Mouse (Mus musculus) fibroblast of lung, adult 2 months (primary cell): Measurements from ENCODE around the gene Dennd6a.
"Not testable (repeated sequence)": the region's sequence is repeated elsewhere in the genome, so short reads cannot be mapped to it uniquely, and the experiment has no call there.

ENCODE experiments used
- DNase-seq: peaks from one replicate; pipeline ENCODE4 v3.0.0-alpha.2; 2011; ENCODE audit warnings: low read depth

Dennd6a gene

DNA sequence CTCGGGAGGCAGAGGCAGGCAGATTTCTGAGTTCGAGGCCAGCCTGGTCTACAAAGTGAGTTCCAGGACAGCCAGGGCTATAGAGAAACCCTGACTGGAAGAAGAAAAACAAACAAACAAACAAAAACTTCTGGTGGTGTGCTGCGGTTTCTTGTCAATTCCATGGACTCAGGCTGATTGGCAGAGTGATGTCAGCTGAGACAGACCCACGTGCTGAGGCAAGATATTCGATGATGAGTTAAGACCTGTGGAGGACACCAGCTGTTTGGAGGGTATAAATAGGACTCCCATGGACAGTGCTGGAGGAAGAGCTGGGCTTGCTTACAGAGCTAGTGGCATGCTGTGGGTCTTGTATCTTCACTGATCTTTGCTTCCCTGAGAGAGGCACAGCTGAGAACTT, at the start of gene Dennd6a:
TSS of gene Dennd6a (plus strand) at position 301 of the 400 bp plus-strand sequence.
- not testable (repeated sequence) for DNase-seq

DNA sequence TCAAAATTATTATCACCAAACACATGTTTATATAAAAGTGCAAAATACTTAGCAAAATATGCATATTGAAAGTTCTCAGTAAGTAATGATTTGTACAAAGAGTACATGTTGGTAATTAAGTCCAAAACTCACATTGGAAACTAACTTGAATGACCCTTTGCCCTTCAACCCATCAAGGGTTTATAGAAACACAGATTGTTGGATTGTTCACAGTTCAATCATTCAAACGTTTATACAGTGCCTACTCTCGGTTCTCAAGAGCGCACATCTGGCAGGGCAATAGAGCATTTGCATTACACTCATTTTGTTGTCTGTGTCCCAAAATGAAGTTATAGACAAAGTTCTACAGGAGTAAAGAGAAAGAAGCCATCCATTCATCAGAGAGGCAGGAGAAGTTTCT, 47.7 kb upstream of the Dennd6a start:
- DNase-seq, result no peak

DNA sequence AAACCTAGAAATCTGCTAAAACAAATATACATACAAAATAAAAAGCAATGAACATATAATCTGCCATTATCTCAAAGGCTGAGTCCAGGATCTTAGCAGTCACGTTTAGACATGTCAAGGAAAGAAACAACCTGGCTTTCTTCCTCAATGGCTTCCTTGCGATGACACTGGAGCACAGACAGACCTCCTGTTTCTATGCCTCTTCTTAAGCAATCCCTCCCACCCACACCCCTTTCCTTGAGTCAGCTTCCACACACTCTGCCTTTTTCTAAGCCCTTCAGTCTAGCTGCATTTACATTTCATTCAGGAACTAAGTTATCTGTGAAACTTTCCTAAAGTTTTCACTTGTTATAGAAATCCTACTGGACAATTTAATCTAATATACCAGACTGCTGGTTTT, 45.4 kb upstream of the Dennd6a start:
- no peak for DNase-seq

DNA sequence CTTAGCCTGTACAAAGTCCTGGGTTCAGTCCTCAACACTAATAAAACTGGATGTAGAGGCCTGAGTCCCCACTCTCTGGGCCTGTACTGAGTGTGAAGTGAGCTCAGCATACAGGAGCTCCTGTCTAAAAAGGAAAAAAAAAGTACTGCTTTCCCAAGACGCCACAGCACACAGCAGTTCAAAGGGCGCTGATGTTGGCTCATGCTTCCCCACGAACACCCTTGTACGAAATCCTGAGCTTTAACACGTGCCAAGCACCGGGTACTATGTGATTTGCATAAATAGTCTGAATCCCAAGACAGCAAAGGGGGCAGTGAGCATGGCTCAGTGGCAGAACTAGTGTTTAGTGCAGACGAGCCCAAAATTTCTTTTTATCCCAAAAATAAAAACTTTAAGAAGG, 43.3 kb upstream of the Dennd6a start:
- DNase-seq, result no peak

GRCm38 (mm10) chr14:26531410-26532313, 42.0 kb upstream of the Dennd6a start:
- DNase-seq, result no peak

DNA sequence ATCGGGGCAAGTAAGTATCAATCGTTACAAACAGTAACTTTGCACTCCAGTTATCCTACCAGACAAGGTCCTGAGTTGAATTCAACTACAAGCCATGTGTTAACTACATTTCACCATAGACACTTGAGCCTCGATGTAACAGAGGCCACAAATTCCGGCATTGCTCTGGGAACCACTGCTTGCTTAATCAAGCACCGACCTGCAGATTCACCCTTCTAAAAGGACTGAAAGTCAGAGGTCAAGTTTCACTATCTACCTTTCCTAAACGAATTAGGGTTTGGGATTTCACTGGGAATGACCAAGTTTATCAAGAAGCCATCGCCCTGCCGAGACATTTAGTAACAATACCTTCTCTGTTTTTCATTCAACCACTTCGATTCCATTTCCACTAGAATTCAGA, 40.9 kb upstream of the Dennd6a start:
- no peak for DNase-seq

DNA sequence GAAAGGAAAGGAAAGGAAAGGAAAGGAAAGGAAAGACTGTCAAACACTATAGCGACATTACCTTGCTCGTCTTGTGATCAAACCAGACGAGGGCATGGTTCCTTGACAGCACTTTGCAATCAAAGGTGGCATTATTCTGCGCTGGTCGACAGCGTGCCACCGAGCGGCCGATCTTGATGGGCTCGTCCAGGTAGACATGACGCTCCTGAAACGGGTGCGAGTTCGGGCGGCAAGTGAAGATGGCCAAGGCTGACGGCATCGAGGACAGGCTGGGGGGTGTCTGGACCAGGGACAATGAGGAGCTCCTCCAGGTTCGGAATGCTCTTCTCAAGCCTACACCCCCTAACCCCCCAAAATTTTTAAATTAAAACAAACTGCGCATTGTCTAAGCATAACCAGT, 40.4 kb upstream of the Dennd6a start:
- DNase-seq, result no peak

DNA sequence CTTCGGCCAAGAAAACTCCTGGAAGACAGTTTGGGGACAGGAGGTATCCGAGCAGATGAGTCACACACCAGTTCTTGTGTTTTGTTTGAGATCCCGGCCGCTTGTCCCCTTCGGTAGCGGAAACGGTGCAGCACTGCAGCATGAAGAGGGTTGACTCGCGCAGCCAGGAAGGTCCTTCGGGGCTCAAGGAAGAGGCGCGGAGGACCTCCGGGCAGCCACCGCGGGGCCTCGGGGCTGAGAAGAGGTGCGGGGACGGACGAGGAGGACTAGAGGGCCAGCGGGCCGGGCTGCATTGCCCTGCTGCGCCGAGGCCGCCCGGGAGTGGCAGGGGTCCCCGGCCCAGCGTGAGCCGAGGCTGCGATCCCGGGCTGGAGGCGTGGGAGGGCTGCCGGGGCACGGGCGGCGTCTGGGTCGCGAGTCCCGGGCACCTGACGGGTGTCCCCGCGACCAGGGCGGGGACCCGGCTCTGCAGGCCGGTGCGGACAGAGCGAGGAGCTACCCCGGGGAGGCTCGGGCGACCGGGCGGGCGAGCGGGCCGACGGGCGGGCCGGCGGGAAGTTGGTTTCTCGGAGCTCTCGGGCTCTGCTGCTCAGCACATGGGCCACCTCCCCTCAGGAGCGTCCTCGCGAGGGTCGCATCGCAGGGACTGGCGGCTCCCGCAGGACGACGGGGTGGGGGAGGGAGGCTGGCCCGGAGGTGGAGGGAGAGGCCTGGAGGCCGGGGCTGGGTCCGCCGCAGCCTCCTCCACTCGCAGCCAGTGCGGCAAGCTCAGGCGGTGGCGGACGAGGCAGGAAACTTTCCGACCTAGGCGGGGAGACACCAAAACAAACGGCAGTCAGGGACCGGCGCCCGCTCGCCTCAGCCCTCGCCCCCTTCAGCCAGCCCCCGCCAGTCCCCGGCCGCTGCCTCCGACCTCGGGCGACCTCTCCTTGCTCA, 39.6 kb upstream of the Dennd6a start:
- DNase-seq, result no peak

GRCm38 (mm10) chr14:26534757-26535479, 38.7 kb upstream of the Dennd6a start, which contains the start of gene Slmap:
Gene Slmap (minus strand): TSS chr14:26534931.
- peak; percentile 97 for DNase-seq

DNA sequence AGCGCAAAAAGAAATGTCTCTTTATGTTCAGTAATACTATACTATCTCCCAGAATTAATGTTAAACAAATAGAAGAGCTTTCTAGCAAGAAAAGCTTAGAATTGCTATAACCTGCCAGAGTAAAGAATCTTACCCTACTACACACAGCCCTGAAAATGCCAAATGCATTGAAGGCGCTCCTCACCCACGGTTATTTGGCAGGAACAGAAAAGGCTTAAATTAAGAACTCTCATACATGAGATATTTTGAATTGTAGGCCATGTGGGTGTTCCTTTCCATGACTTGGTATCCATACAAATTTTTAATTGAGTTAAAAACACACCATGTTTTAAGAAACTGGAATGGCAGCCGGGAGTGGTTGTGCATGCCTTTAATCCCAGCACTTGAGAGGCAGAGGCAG, 34.4 kb upstream of the Dennd6a start:
- DNase-seq, result no peak

GRCm38 (mm10) chr14:26540577-26540976, 33.1 kb upstream of the Dennd6a start:
- no peak for DNase-seq

- DNase-seq, result no peak
These were observed 31.5 kb upstream of the Dennd6a start for GRCm38 (mm10) chr14:26542136-26542535.

DNA sequence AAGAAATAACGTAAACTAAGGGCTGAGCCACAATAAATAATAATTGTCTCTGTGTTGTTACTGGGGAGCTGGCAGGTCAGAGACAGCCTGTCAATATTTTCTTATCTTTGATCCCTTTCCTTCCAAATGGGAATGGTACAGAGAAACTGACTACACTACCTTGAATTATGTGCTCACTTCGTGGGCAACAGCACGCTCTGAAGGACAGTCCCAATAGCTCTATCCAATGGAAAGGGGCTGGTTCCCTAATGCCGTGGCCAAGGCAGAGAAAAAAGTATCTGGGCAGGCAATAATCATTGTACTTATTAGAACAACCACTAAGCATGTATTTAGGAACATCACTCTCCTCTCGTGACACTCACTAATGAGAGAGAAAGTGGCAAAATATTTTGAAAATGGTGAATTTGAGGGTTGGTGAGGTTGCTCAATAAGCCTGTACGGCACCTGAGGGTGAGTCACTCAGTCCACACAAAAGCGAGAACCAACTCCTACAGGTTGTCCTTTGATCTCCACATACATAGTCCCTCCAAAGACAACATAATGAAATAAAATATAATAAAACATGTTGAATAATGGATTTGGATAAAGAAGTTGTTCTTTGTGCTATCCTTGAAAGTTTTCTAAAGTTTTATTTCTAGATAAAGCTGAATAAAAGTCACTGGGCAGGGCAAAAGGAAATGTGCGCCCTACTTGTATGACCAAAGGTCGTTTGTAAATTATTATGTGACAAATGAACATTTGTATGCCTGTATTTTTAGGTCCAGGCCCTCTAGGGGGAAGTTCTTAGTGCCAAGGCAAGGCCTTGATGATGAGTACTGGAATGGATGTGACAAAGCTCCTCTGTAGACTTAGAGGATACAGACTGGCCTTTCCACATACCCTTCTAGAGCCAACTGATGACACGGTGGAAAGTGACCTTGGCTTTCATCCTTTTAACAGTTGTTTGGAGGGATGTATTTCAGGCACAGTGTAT, 25.9 kb upstream of the Dennd6a start:
- no peak for DNase-seq

- DNase-seq, result no peak
These were observed 22.9 kb upstream of the Dennd6a start for GRCm38 (mm10) chr14:26550712-26551111.

GRCm38 (mm10) chr14:26552441-26552840, 21.2 kb upstream of the Dennd6a start:
- no peak for DNase-seq

DNA sequence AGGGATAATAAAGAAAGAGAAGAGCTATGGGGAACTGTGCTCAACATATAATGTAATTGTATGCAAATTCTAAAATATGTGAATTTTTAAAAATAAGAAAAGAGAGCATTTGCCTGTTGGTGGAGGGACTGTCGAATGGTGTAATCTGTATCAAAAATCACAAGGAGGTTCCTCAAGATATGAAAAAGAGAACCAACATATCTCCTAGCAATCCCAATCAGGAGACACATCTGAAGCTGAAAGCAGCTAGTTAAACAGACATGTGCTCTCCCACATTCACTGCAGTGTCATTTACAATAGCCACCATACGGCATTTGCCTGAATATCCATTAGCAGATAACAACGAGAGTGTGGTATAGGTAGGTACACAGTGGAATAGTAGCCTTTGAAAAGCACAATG, 20.8 kb upstream of the Dennd6a start:
- DNase-seq, result no peak

DNA sequence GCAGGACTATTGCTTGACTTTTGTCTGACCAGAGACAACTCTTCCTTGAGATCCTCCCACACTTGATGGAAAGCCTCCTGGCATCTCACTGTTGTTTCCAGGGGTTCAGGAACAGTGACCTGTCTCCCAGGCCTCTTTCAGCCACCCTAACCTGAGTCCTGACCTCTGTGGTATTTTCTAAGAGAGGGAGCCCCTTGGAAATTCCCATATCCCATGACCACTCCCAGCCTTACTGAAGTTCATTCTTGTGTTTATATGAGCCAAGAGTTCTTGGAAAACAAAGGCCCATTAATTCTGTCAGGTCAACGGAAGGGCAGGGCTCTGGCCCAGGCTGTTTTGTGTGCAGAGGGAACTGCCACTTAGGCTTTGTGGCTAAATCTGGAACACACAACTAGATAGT, 16.1 kb upstream of the Dennd6a start:
- DNase-seq, result no peak

- no peak for DNase-seq
These were observed 15.1 kb upstream of the Dennd6a start for GRCm38 (mm10) chr14:26558536-26558935.

GRCm38 (mm10) chr14:26562247-26562646, 11.4 kb upstream of the Dennd6a start:
- no peak for DNase-seq

GRCm38 (mm10) chr14:26569880-26570279, 3.8 kb upstream of the Dennd6a start:
- DNase-seq, result no peak
